Mouse (Mus musculus): ENCODE measurements around the gene Nup210l.
"Not testable (repeated sequence)": the region's sequence is repeated elsewhere in the genome, so short reads cannot be mapped to it uniquely, and the experiment has no call there.

GRCm38 (mm10) chr3:90122036-90122435 lies 18.1 kb downstream of the Nup210l start:
- not testable (repeated sequence) for TF ChIP-seq CTCF (IDR thresholded peaks at IDR 0.05; ENCODE audit: extremely low read depth, insufficient read depth, insufficient read length, insufficient replicate concordance); POLR2A (IDR thresholded peaks at IDR 0.05; ENCODE audit: low read depth, low read length)

Data from spleen, adult 2 months (tissue).